Mouse (Mus musculus) WW6 (cell line): ENCODE measurements at regions not wholly inside any gene's neighbourhood (a gene's known extent, or its start where the extent isn't known, plus 50 kb on each side); places are given as distances from the start of the nearest gene placed in this dataset.

Experiments
- DNase-seq: peaks from one replicate; pipeline ENCODE4 v3.0.0-alpha.2; 2013; ENCODE audit warnings: low read depth, low spot score

- DNase-seq = no peak
Measured at GRCm38 (mm10) chr14:25366009-25366408, 93.0 kb upstream of the Zmiz1 start.

- no peak for DNase-seq
Measured at GRCm38 (mm10) chr14:25370306-25371020, 88.5 kb upstream of the Zmiz1 start.

GRCm38 (mm10) chr14:25371021-25371400 is 88.0 kb upstream of the Zmiz1 start:
- DNase-seq = no peak

GRCm38 (mm10) chr14:25371661-25372060 is 87.3 kb upstream of the Zmiz1 start:
- DNase-seq = no peak

GRCm38 (mm10) chr14:25372581-25372980 is 86.4 kb upstream of the Zmiz1 start:
- no peak for DNase-seq

GRCm38 (mm10) chr14:25373167-25373566 is 85.8 kb upstream of the Zmiz1 start:
- DNase-seq = no peak

- no peak for DNase-seq
Measured at GRCm38 (mm10) chr14:25375001-25375400, 84.0 kb upstream of the Zmiz1 start.

- DNase-seq = no peak
Measured at GRCm38 (mm10) chr14:25377091-25377490, 81.9 kb upstream of the Zmiz1 start.

- DNase-seq = no peak
Measured at GRCm38 (mm10) chr14:25377554-25377899, 81.5 kb upstream of the Zmiz1 start.

- DNase-seq = peak; percentile 56
Measured at GRCm38 (mm10) chr14:25377900-25378716, 80.9 kb upstream of the Zmiz1 start.

GRCm38 (mm10) chr14:25378717-25379224 is 80.2 kb upstream of the Zmiz1 start:
- no peak for DNase-seq

- DNase-seq = no peak
Measured at GRCm38 (mm10) chr14:25383169-25383824, 75.7 kb upstream of the Zmiz1 start.

GRCm38 (mm10) chr14:25385644-25386043 is 73.3 kb upstream of the Zmiz1 start:
- DNase-seq = no peak

- DNase-seq = no peak
Measured at GRCm38 (mm10) chr14:25387780-25388179, 71.2 kb upstream of the Zmiz1 start.

- no peak for DNase-seq
Measured at GRCm38 (mm10) chr14:25389314-25389713, 69.7 kb upstream of the Zmiz1 start.

- no peak for DNase-seq
Measured at GRCm38 (mm10) chr14:25392412-25392811, 66.6 kb upstream of the Zmiz1 start.

- DNase-seq = no peak
Measured at GRCm38 (mm10) chr14:25392940-25393339, 66.0 kb upstream of the Zmiz1 start.

GRCm38 (mm10) chr14:25394931-25395330 is 64.1 kb upstream of the Zmiz1 start:
- no peak for DNase-seq

GRCm38 (mm10) chr14:25396990-25397531 is 61.9 kb upstream of the Zmiz1 start:
- no peak for DNase-seq

- no peak for DNase-seq
Measured at GRCm38 (mm10) chr14:25397751-25398150, 61.2 kb upstream of the Zmiz1 start.

- DNase-seq = no peak
Measured at GRCm38 (mm10) chr14:25398745-25399144, 60.2 kb upstream of the Zmiz1 start.

- DNase-seq = no peak
Measured at GRCm38 (mm10) chr14:25399286-25399685, 59.7 kb upstream of the Zmiz1 start.
